Mouse (Mus musculus) liver, embryonic 14.5 days (tissue): Measurements from ENCODE around the gene Snx15. TPM values are rescaled to one million over a fixed set of nuclear protein-coding genes. Genes with fewer than 3 reads are reported as not detected.
"Not testable (repeated sequence)": the region's sequence is repeated elsewhere in the genome, so short reads cannot be mapped to it uniquely, and the experiment has no call there.

Experiments
- ATAC-seq: fragments of 200-750 bp; cut with Nextera tagmentation; 2 replicates; pipeline ENCODE4 v1.8.0; 2017; ENCODE audit warnings: moderate number of reproducible peaks, mild to moderate bottlenecking, moderate library complexity; ENCODE audit not compliant: insufficient read depth
- DNase-seq, 3 experiments: peaks; one replicate each; pipeline ENCODE4 v3.0.0-alpha.2; 2012 to 2013; ENCODE audit warnings: low read depth in 3 of 3, low spot score in 3 of 3
- H3K27ac ChIP-seq: fragments of 300-500 bp; sonication (generic); 2 replicates; pipeline ENCODE4 v1.5.1; 2014; ENCODE audit warnings: moderate library complexity, mild to moderate bottlenecking, control low read depth, inconsistent platforms
- H3K27me3 ChIP-seq: fragments of 300-500 bp; sonication (generic); 2 replicates; pipeline ENCODE4 v1.6.1; 2014; ENCODE audit warnings: mild to moderate bottlenecking, low read length, moderate library complexity; ENCODE audit not compliant: control insufficient read depth, insufficient read depth
- H3K36me3 ChIP-seq: fragments of 300-500 bp; sonication (generic); replicated peaks from 2 replicates; pipeline ENCODE4 v1.6.1; 2014; ENCODE audit warnings: low read depth; ENCODE audit not compliant: control insufficient read depth, insufficient read depth
- H3K4me1 ChIP-seq, 2 experiments: fragments of 200-500 bp in 1 of 2; fragments of 300-500 bp in 1 of 2; sonication (generic) in 1 of 2; replicated peaks; 2 replicates each; pipeline ENCODE4 v1.6.1; 2012 to 2014; ENCODE audit warnings: antibody characterized with exemption in 1 of 2, inconsistent platforms in 1 of 2, low read length in 1 of 2; ENCODE audit not compliant: control insufficient read depth in 2 of 2, insufficient read depth in 2 of 2
- H3K4me2 ChIP-seq: fragments of 300-500 bp; sonication (generic); 2 replicates; pipeline ENCODE4 v1.6.1; 2014; ENCODE audit warnings: low read depth, mild to moderate bottlenecking, control low read depth, moderate library complexity
- H3K4me3 ChIP-seq, 2 experiments: fragments of 200-500 bp in 1 of 2; fragments of 300-500 bp in 1 of 2; sonication (generic) in 1 of 2; 2 replicates each; pipeline ENCODE4 v1.5.1; 2012 to 2014; ENCODE audit warnings: low read depth in 2 of 2, low read length in 2 of 2, mild to moderate bottlenecking in 2 of 2, control low read depth in 1 of 2, inconsistent platforms in 1 of 2, moderate library complexity in 1 of 2; ENCODE audit not compliant: insufficient read depth in 1 of 2
- H3K9ac ChIP-seq: fragments of 300-500 bp; sonication (generic); replicated peaks from 2 replicates; pipeline ENCODE4 v1.6.1; 2014; ENCODE audit warnings: mild to moderate bottlenecking, control low read depth, moderate library complexity
- H3K9me3 ChIP-seq: fragments of 300-500 bp; sonication (generic); 2 replicates; pipeline ENCODE4 v1.6.1; 2016; ENCODE audit warnings: low read length, mixed read lengths; ENCODE audit not compliant: control insufficient read depth
- CTCF ChIP-seq: IDR thresholded peaks from 2 replicates; pipeline ENCODE4 v1.5.1; 2016; ENCODE audit warnings: antibody characterized with exemption, low read depth, control low read depth
- EP300 ChIP-seq: IDR thresholded peaks from 2 replicates; pipeline ENCODE4 v1.6.1; 2016; ENCODE audit warnings: antibody characterized with exemption, low read depth
- WGBS: fragments of 180-500 bp; shearing (Covaris S2); extraction: QIAGEN DNeasy Blood & Tissue Kit; methylation state at CpG from one replicate; pipeline ENCODE4 v1.1.7; 2014; ENCODE audit not compliant: insufficient replicate concordance; 5-methylcytosine and 5-hydroxymethylcytosine counted together
- polyA plus RNA-seq, 2 experiments: library from polyadenylated mRNA; depleted of rRNA in 1 of 2; stranded (reverse) in 1 of 2; unstranded in 1 of 2; fragments of >200 nt; fragmentation: Nextera tagmentation in 1 of 2; extraction: Ambion mirVana in 1 of 2; gene quantifications; 2 replicates each; pipeline versions ENCODE4 v1.2.1 to v1.2.3; 2012 to 2014

The Snx15 gene
- polyA plus RNA-seq, 2 experiments = 41.8 to 42.2 TPM

GRCm38 (mm10) chr19:6132171-6132827 lies 4.2 kb upstream of the Snx15 start:
- Histone ChIP-seq H3K9me3 (no peaks in the 10 kb centered on the region), H3K4me1 (peaks cover 55 to 56% of the 10 kb centered on the region in 2 experiments), H3K36me3 (0 out of 2 replicates have a peak, but pooled peaks cover 2% of the 10 kb centered on the region), H3K27me3 (no peaks in the 10 kb centered on the region), H3K27ac (peak overlapping the region; percentile 98), H3K4me3 (peak overlapping the region; percentile 53 to 59), H3K4me2 (peak overlapping the region; percentile 91), H3K9ac (peak overlapping the region; percentile 64)
- 44% methylated on average over 7 of the region's 7 CpGs for WGBS
- DNase-seq (peak; percentile 77 to 81 (median 81)), ATAC-seq (peak; percentile 78)
- TF ChIP-seq EP300 = peak; percentile 90
- TF ChIP-seq CTCF = no peak

GRCm38 (mm10) chr19:6130414-6131128 lies 2.5 kb upstream of the Snx15 start:
- H3K9ac ChIP-seq = peak overlapping the region; percentile 5; the same call in 1 of the 2 replicates
- H3K27ac ChIP-seq = peak overlapping the region; percentile 98
- WGBS = 54% methylated on average over 7 of the region's 7 CpGs
- not testable (repeated sequence) for H3K9me3 ChIP-seq, DNase-seq, ATAC-seq, H3K27me3 ChIP-seq, H3K36me3 ChIP-seq
- H3K4me2 ChIP-seq = peak overlapping the region; percentile 91
- H3K4me3 ChIP-seq = peak overlapping the region; percentile 27 to 53; a peak in 3 of 4 replicates
- peaks cover 55 to 63% of the 10 kb centered on the region in 2 experiments for H3K4me1 ChIP-seq

- Histone ChIP-seq H3K4me3 (peak overlapping the region; percentile 66 to 80), H3K9ac (peak overlapping the region; percentile 85), H3K27me3 (no peaks in the 10 kb centered on the region), H3K36me3 (no peaks in the 10 kb centered on the region; the same call in 1 of the 2 replicates), H3K9me3 (no peaks in the 10 kb centered on the region), H3K4me1 (peaks cover 32 to 44% of the 10 kb centered on the region in 2 experiments), H3K27ac (peak overlapping the region; percentile 92), H3K4me2 (peak overlapping the region; percentile 69)
- no peak for ATAC-seq
- WGBS = 60% methylated on average over 10 of the region's 10 CpGs
- TF ChIP-seq EP300 (no peak), CTCF (no peak)
- no peak for DNase-seq
Measured at GRCm38 (mm10) chr19:6126789-6127580, 1.1 kb downstream of the Snx15 start.

GRCm38 (mm10) chr19:6126289-6126688 lies 1.8 kb downstream of the Snx15 start:
- H3K27ac ChIP-seq = peak overlapping the region; percentile 75
- no peaks in the 10 kb centered on the region for H3K27me3 ChIP-seq
- H3K9ac ChIP-seq = peak overlapping the region; percentile 85
- ATAC-seq (no peak), DNase-seq (peak; percentile 55 to 69 (median 58))
- H3K36me3 ChIP-seq = no peaks in the 10 kb centered on the region; the same call in 1 of the 2 replicates
- peaks cover 25 to 37% of the 10 kb centered on the region in 2 experiments for H3K4me1 ChIP-seq
- peak; percentile 83 for TF ChIP-seq CTCF
- TF ChIP-seq EP300 = no peak
- peak overlapping the region; percentile 29 to 66; a peak in 3 of 4 replicates for H3K4me3 ChIP-seq
- H3K9me3 ChIP-seq = no peaks in the 10 kb centered on the region
- WGBS = 16% methylated on average over 4 of the region's 4 CpGs
- H3K4me2 ChIP-seq = peak overlapping the region; percentile 69
